Mouse (Mus musculus): ENCODE results near the gene Nos1.
"Not testable (repeated sequence)": the region's sequence is repeated elsewhere in the genome, so short reads cannot be mapped to it uniquely, and the experiment has no call there.

The Nos1 gene

GRCm38 (mm10) chr5:117839501-117839900 is 58.7 kb downstream of the Nos1 start:
- no peak for DNase-seq (ENCODE audit: low spot score in 2 of 2)

- DNase-seq (ENCODE audit: low spot score in 2 of 2): peak in 1 of 2 experiments; percentile 20
Observed at GRCm38 (mm10) chr5:117840203-117840602, 59.4 kb downstream of the Nos1 start.

- peak in 1 of 2 experiments; percentile 22 for DNase-seq (ENCODE audit: low spot score in 2 of 2)
Observed at GRCm38 (mm10) chr5:117840988-117841387, 60.2 kb downstream of the Nos1 start.

GRCm38 (mm10) chr5:117841651-117842347 is 61.0 kb downstream of the Nos1 start:
- peak; percentile 25 to 33 for DNase-seq (ENCODE audit: low spot score in 2 of 2)

- DNase-seq (ENCODE audit: low spot score in 2 of 2): no peak
Observed at GRCm38 (mm10) chr5:117842699-117843098, 61.9 kb downstream of the Nos1 start.

GRCm38 (mm10) chr5:117844611-117845010 is 63.8 kb downstream of the Nos1 start:
- no peak for DNase-seq (ENCODE audit: low spot score in 2 of 2)

- DNase-seq (ENCODE audit: low spot score in 2 of 2): no peak
Observed at GRCm38 (mm10) chr5:117850474-117850873, 69.6 kb downstream of the Nos1 start.

- no peak for DNase-seq (ENCODE audit: low spot score in 2 of 2)
Observed at GRCm38 (mm10) chr5:117853741-117854140, 72.9 kb downstream of the Nos1 start.

- DNase-seq (ENCODE audit: low spot score in 2 of 2): peak; percentile 55 to 74
Observed at GRCm38 (mm10) chr5:117864588-117865300, 83.9 kb downstream of the Nos1 start.

GRCm38 (mm10) chr5:117865876-117866275 is 85.0 kb downstream of the Nos1 start:
- no peak for DNase-seq (ENCODE audit: low spot score in 2 of 2)

- DNase-seq (ENCODE audit: low spot score in 2 of 2): no peak
Observed at GRCm38 (mm10) chr5:117871614-117872013, 90.8 kb downstream of the Nos1 start.

GRCm38 (mm10) chr5:117873807-117874206 is 93.0 kb downstream of the Nos1 start:
- DNase-seq (ENCODE audit: low spot score in 2 of 2): no peak

GRCm38 (mm10) chr5:117874236-117874635 is 93.4 kb downstream of the Nos1 start:
- no peak for DNase-seq (ENCODE audit: low spot score in 2 of 2)

GRCm38 (mm10) chr5:117879136-117879535 is 98.3 kb downstream of the Nos1 start:
- no peak for DNase-seq (ENCODE audit: low spot score in 2 of 2)

- peak; percentile 21 to 28 for DNase-seq (ENCODE audit: low spot score in 2 of 2)
Observed at GRCm38 (mm10) chr5:117880916-117881555, 100.2 kb downstream of the Nos1 start.

GRCm38 (mm10) chr5:117882411-117882810 is 101.6 kb downstream of the Nos1 start:
- DNase-seq (ENCODE audit: low spot score in 2 of 2): not testable (repeated sequence)

GRCm38 (mm10) chr5:117884991-117885390 is 104.2 kb downstream of the Nos1 start:
- no peak for DNase-seq (ENCODE audit: low spot score in 2 of 2)

- DNase-seq (ENCODE audit: low spot score in 2 of 2): no peak
Observed at GRCm38 (mm10) chr5:117888126-117888525, 107.3 kb downstream of the Nos1 start.

GRCm38 (mm10) chr5:117888946-117889345 is 108.1 kb downstream of the Nos1 start:
- DNase-seq (ENCODE audit: low spot score in 2 of 2): no peak

- DNase-seq (ENCODE audit: low spot score in 2 of 2): no peak
Observed at GRCm38 (mm10) chr5:117889571-117889970, 108.7 kb downstream of the Nos1 start.

GRCm38 (mm10) chr5:117890871-117891270 is 110.0 kb downstream of the Nos1 start:
- peak in 1 of 2 experiments; percentile 3 for DNase-seq (ENCODE audit: low spot score in 2 of 2)

- DNase-seq (ENCODE audit: low spot score in 2 of 2): no peak
Observed at GRCm38 (mm10) chr5:117891545-117891944, 110.7 kb downstream of the Nos1 start.

GRCm38 (mm10) chr5:117894050-117894449 is 113.2 kb downstream of the Nos1 start:
- DNase-seq (ENCODE audit: low spot score in 2 of 2): no peak

Measured in frontal cortex, postnatal 36 days (tissue).